Mouse (Mus musculus) thymus, adult 2 months (tissue): ENCODE measurements around the gene Zfand2a. TPM values are rescaled to one million over a fixed set of nuclear protein-coding genes. Genes with fewer than 3 reads are reported as not detected.
A peak's percentile ranks its signal among the peaks of the same experiment; 100 is the strongest.

ENCODE experiments used
- DNase-seq: peaks from one replicate; pipeline ENCODE4 v3.0.0; 2021
- H3K27ac ChIP-seq: fragments of 200-500 bp; 2 replicates; pipeline ENCODE4 v1.5.1; 2012; ENCODE audit warnings: low read length, control low read depth; ENCODE audit not compliant: control insufficient read depth, insufficient read depth
- H3K27me3 ChIP-seq: fragments of 200-500 bp; 2 replicates; pipeline ENCODE4 v1.6.1; 2012; ENCODE audit warnings: mild to moderate bottlenecking, low read length, moderate library complexity, mixed read lengths; ENCODE audit not compliant: control insufficient read depth, insufficient read depth
- H3K36me3 ChIP-seq: fragments of 200-500 bp; 2 replicates; pipeline ENCODE4 v1.6.1; 2012; ENCODE audit warnings: mild to moderate bottlenecking, low read length, moderate library complexity; ENCODE audit not compliant: control insufficient read depth, insufficient read depth
- H3K4me1 ChIP-seq: fragments of 200-500 bp; replicated peaks from 2 replicates; pipeline ENCODE4 v1.6.1; 2012; ENCODE audit warnings: low read length; ENCODE audit not compliant: control insufficient read depth, insufficient read depth
- H3K4me3 ChIP-seq: fragments of 200-500 bp; 2 replicates; pipeline ENCODE4 v1.5.1; 2012; ENCODE audit warnings: mild to moderate bottlenecking, low read length, control low read depth, moderate library complexity; ENCODE audit not compliant: control insufficient read depth, insufficient read depth
- CTCF ChIP-seq: fragments of 200-500 bp; IDR thresholded peaks from 2 replicates; pipeline ENCODE4 v1.5.1; 2012; ENCODE audit warnings: mild to moderate bottlenecking, control low read depth, low read length, moderate library complexity, borderline replicate concordance; ENCODE audit not compliant: control insufficient read depth, poor library complexity, insufficient read depth; ENCODE audit errors: extremely low read depth
- POLR2A ChIP-seq: fragments of 200-500 bp; IDR thresholded peaks from 2 replicates; pipeline ENCODE4 v1.6.1; 2012; ENCODE audit warnings: mild to moderate bottlenecking, low read length, control low read depth, moderate library complexity; ENCODE audit not compliant: control insufficient read depth, poor library complexity, insufficient read depth; ENCODE audit errors: extremely low read depth
- WGBS: fragments of 180-500 bp; shearing (Covaris S2); methylation state at CpG from one replicate; pipeline ENCODE4 v1.1.7; 2018; 5-methylcytosine and 5-hydroxymethylcytosine counted together
- polyA plus RNA-seq: library from polyadenylated mRNA; depleted of rRNA; stranded (reverse); fragments of >200 nt; gene quantifications from 2 replicates; pipeline ENCODE4 v1.2.3, GENCODE M21; 2012

Zfand2a gene
- polyA plus RNA-seq, 1 experiment = 15.9 TPM

GRCm38 (mm10) chr5:139457241-139457640, 27.1 kb downstream of the Zfand2a start:
- Histone ChIP-seq H3K4me3 (no peak overlapping the region), H3K36me3 (no peaks in the 10 kb centered on the region), H3K27me3 (no peaks in the 10 kb centered on the region), H3K4me1 (peaks cover 3% of the 10 kb centered on the region; the same call in 1 of the 2 replicates), H3K27ac (no peak overlapping the region)
- TF ChIP-seq POLR2A = no peak
- no peak for TF ChIP-seq CTCF
- 84% methylated on average over 8 of the region's 8 CpGs for WGBS
- DNase-seq = no peak

- 96% methylated on average over 12 of the region's 12 CpGs for WGBS
- no peak for DNase-seq
- no peak overlapping the region for H3K27ac ChIP-seq
- no peaks in the 10 kb centered on the region for H3K36me3 ChIP-seq
- TF ChIP-seq POLR2A = no peak
- no peak for TF ChIP-seq CTCF
- peaks cover 2% of the 10 kb centered on the region; the same call in 1 of the 2 replicates for H3K4me1 ChIP-seq
- no peak overlapping the region for H3K4me3 ChIP-seq
- H3K27me3 ChIP-seq = no peaks in the 10 kb centered on the region
Observed at GRCm38 (mm10) chr5:139455166-139455565, 29.2 kb downstream of the Zfand2a start.

GRCm38 (mm10) chr5:139453031-139453430, 31.3 kb downstream of the Zfand2a start:
- no peak for DNase-seq
- peaks cover 19% of the 10 kb centered on the region for H3K4me1 ChIP-seq
- no peak overlapping the region for H3K4me3 ChIP-seq
- TF ChIP-seq CTCF = no peak
- no peak for TF ChIP-seq POLR2A
- no peaks in the 10 kb centered on the region for H3K36me3 ChIP-seq
- H3K27ac ChIP-seq = no peak overlapping the region
- H3K27me3 ChIP-seq = no peaks in the 10 kb centered on the region
- 88% methylated on average over 10 of the region's 10 CpGs for WGBS

- peak overlapping the region; percentile 64; the same call in 1 of the 2 replicates for H3K27ac ChIP-seq
- H3K27me3 ChIP-seq = no peaks in the 10 kb centered on the region
- no peak overlapping the region for H3K4me3 ChIP-seq
- no peak for DNase-seq
- H3K36me3 ChIP-seq = no peaks in the 10 kb centered on the region
- no peak for TF ChIP-seq CTCF
- TF ChIP-seq POLR2A = no peak
- WGBS = 41% methylated on average over 4 of the region's 4 CpGs
- H3K4me1 ChIP-seq = peaks cover 22% of the 10 kb centered on the region
Observed at GRCm38 (mm10) chr5:139449926-139450325, 34.4 kb downstream of the Zfand2a start.

- Histone ChIP-seq H3K4me3 (no peak overlapping the region), H3K27ac (peak overlapping the region; percentile 64), H3K36me3 (no peaks in the 10 kb centered on the region), H3K27me3 (no peaks in the 10 kb centered on the region), H3K4me1 (peaks cover 22% of the 10 kb centered on the region)
- TF ChIP-seq CTCF (no peak), POLR2A (no peak)
- 16% methylated on average over 5 of the region's 5 CpGs for WGBS
- peak; percentile 34 for DNase-seq
Observed at GRCm38 (mm10) chr5:139449161-139449791, 35.1 kb downstream of the Zfand2a start.

- no peak for DNase-seq
- H3K4me3 ChIP-seq = no peak overlapping the region
- TF ChIP-seq CTCF (no peak), POLR2A (no peak)
- WGBS = 86% methylated on average over 6 of the region's 6 CpGs
- peaks cover 22% of the 10 kb centered on the region for H3K4me1 ChIP-seq
- H3K27me3 ChIP-seq = no peaks in the 10 kb centered on the region
- no peaks in the 10 kb centered on the region for H3K36me3 ChIP-seq
- no peak overlapping the region for H3K27ac ChIP-seq
Observed at GRCm38 (mm10) chr5:139448025-139448424, 36.3 kb downstream of the Zfand2a start.
